Mouse (Mus musculus): Measurements from ENCODE around the gene Gm39566. TPM values are rescaled to one million over a fixed set of nuclear protein-coding genes. Genes with fewer than 3 reads are reported as not detected.
"Not testable (repeated sequence)": the region's sequence is repeated elsewhere in the genome, so short reads cannot be mapped to it uniquely, and the experiment has no call there.

Gene Gm39566
- polyA plus RNA-seq (2012; rRNA removed): not detected in 2 replicates

DNA sequence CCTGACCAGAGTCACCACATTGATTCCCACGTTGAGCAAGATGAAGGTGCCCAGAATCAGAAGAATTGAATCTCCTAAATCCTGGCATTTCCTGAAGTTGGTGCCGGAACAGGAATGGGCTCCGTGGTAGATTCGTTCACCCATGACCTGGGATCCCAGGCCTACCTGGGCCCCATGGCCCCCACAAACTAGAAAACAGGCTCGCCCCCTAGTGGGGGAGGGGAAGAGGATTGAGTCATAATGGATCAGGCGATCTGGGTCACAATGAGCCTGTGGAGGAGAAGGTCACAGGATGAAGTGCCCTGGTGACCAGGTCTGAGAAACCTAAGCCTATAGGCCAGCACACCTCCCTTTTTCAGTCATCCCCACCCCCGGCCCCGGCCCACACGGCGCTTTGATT, at the start of gene Gm39566:
Gene Gm39566, minus strand, starts transcription at position 144 of the 400 bp plus-strand sequence.
- DNase-seq (ENCODE audit: low read depth, low spot score): no peak
- 78% methylated on average over 10 of the region's 10 CpGs for WGBS

DNA sequence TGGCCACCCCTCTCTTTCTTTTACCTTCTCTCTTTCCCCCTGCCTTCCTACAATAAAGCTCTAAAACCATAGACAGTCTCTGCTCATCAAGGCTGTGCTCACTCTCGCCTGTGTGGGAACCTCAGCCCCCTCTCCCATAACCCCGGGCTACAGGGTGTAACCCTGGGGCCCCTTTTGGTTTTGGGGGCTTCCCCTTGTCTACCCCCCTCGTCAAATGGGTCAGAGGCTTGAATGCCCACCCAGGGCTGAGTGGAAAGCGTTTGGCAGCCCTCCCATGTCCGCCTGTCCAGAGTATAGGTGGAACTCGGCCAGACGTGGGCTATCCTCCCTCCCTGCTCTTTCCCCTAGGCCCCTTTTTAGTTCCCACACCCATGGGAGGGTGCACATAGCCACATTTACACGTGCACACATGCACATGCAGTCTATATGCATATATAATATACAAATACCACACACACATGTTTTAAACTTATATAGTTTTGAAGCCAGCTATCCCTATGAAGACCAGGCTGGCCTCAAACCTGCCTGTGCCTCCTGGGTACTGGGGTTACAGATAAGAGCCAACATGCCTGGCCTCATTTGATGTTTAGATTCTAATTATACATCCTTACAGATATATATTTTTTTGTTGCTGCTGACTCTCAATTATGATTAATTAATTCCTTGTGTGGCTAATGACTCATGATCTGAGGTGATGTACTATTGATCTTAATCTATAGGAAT, 49.2 kb upstream of the Gm39566 start:
- DNase-seq (ENCODE audit: low read depth, low spot score): no peak
- WGBS: 48% methylated on average over 8 of the region's 8 CpGs

DNA sequence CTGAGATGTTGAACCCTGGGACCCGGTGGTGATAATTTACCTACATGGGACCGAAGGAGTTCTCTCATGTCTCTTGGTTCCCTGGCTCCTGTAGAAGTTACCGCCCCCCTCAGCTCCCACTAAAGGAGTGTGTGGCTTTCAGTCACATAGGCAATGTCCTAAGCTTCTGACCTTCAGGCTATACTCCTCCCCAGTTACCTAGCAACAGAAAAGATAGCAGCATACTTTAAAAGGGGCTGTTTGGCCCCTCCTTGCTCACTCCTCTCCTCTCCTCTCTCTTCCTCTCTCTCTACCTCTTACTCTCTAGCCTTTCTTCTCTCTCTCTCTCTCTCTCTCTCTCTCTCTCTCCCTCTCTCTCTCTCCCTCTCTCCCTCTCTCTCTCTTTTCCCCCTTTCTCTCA, 48.6 kb upstream of the Gm39566 start:
- DNase-seq (ENCODE audit: low read depth, low spot score): not testable (repeated sequence)
- 75% methylated on average over 3 of the region's 3 CpGs for WGBS

DNA sequence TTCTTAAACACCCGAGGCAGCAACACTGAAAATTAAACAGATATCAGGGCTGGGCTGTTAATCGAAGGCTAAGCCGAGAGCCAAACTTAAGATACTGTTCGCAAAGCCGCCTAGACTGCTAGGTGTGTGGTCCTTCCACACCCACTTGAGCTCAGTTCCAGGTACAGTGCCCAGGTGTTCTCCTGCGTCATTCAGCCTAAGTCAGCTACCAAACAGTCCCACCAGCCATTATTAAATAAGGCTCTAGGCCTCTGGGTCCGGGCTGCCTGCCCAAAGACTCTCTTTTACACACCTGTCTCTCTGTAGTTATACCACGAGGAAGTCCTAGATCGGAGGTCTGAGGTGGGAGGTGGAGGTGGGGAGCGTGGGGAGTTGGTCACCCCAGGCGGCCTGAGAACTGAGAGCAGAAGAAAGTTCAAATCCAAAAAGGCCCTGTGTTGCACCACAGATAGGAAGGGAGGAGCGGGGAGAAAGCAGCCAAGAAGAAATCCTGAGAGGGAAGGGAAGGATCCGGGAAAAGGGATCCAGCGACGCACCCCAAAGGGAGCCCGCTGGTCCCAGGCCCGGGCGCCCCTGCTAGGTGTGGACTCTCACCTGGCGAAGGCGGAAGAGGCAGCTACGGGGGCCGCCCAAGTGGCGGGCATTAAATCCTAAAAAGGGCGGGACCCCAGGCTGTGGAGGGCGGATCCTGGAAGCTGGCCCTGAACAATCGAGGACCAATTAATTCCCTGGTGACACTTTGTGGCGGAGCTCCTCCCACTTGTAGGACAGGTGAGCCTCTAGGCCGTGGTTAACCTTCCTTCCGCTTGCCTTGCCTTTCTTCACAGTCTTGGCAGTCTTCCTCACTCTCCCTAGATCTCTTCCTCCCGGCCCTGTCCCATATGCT, 43.3 kb upstream of the Gm39566 start, which contains the start of gene Tnk1:
Gene Tnk1, minus strand, starts transcription at position 618 of the 886 bp plus-strand sequence.
- 20% methylated on average over 30 of the region's 30 CpGs for WGBS
- peak; percentile 87 for DNase-seq (ENCODE audit: low read depth, low spot score)

DNA sequence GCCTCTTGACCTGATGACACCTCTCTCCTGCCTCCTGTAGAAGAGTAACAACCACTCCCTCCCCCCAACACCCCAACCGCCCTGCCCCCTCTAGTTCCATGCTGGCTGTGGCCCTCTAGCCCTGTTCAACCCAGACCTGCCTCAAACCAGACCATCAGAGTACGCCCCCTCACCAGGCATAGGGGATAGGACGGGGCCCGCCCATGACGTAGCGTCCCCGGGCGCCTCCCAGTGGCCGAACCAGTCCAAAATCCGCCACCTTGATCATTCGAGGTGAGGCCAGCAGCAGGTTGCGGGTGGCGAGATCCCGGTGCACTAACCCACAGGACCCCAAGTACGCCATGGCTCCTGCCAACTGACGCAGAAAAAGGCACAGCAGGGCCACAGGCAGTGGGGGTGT, 40.2 kb upstream of the Gm39566 start:
- no peak for DNase-seq (ENCODE audit: low read depth, low spot score)
- WGBS: 67% methylated on average over 16 of the region's 16 CpGs

DNA sequence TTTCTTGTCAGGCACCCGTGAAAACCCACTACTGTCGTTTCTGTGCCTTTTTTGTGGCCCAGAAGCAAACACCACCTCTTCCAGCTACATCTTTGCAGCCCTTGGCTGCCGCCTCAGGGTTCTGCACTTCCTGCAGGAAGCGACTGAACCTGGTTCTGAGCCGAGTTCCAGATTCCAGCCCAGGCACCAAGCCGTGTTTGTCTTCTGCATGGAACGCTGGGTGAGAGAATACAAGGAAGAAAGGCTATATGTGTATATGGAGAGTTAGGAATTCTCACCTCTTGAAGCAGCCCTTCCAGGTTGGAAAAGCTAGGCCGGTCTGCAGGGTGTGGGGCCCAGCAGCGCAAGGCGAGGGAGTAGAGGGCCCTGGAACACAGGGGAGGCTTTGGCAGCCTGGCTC, 39.6 kb upstream of the Gm39566 start:
- 74% methylated on average over 10 of the region's 10 CpGs for WGBS
- no peak for DNase-seq (ENCODE audit: low read depth, low spot score)

DNA sequence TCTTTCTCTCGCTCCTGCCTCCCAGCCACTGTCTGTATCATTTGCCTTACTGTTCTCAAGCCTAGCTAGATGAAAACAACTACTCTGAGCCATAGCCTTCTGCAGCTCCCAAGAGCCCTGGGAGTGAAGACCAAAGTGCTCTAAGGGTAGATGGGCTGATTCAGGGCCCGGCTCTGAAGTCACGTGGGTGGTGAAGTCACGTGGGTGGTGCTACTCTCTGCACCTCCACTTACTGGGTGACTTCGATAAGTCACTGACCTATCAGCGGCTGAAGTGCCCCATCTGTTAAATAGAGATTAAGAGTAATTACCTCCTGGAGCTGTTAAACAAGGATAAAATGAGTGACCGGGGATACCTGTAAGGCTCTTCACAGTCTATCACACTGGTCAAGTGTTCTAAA, 38.9 kb upstream of the Gm39566 start:
- DNase-seq (ENCODE audit: low read depth, low spot score): no peak
- 63% methylated on average over 7 of the region's 7 CpGs for WGBS

DNA sequence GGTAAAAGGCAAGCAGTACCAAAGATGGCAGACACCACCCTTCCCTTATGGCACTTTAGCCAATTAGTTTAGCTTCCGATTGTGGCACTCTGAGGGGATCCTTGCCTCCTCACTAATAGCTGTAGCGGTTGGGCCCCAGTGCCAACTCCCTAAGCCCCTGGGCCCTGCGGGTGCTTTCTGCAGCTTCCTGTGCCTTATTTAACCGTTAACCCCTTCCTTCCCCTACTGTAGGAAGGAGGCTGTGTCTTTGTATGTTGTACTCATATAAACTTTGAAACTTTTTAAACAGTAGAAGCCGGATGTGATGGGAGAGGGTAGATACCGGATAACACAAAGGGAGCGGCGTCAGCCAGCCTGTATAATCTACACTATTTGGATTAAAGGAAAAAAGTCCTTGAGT, 35.7 kb upstream of the Gm39566 start:
- 71% methylated on average over 8 of the region's 8 CpGs for WGBS

DNA sequence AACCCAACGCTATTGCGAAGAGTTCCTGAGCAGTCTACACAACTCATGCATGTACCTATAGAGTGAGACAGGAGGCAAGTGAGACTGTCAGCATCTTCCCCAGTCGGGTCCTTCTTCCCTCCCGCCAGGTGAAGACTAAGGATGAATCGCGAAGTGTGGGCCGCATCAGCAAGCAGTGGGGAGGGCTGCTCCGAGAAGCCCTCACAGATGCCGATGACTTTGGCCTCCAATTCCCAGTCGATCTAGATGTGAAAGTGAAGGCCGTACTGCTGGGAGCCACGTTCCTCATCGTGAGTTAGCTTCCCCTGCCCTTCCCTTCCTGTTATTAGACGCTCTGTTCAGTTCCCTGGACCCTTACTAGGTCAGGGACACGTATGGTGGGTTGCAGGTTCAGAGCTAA, 34.8 kb upstream of the Gm39566 start:
- WGBS: 87% methylated on average over 15 of the region's 15 CpGs
- no peak for DNase-seq (ENCODE audit: low read depth, low spot score)

More for the DNA sequence above, 35.7 kb upstream of the Gm39566 start:
- DNase-seq (ENCODE audit: low read depth, low spot score): no peak

DNA sequence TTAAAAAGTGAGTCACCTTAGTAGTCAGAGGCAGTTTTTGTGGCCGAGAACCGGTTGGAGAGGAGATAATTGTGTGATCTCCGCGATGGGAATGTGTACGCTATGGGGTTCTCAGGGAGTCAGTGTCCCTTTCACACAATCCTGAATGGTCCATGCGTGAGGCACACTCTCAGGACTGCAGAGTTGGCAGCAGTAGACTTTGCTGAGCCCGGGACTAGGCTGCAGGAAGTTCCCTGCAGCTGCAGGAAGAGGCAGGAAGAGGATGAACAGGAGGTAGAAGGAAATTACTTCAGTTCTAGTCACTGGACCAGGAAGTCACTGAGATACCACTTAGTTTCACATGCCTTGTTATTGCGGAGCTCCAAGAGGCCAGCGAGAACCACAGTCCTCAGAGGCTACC, 34.0 kb upstream of the Gm39566 start:
- WGBS: 70% methylated on average over 9 of the region's 9 CpGs
- no peak for DNase-seq (ENCODE audit: low read depth, low spot score)

DNA sequence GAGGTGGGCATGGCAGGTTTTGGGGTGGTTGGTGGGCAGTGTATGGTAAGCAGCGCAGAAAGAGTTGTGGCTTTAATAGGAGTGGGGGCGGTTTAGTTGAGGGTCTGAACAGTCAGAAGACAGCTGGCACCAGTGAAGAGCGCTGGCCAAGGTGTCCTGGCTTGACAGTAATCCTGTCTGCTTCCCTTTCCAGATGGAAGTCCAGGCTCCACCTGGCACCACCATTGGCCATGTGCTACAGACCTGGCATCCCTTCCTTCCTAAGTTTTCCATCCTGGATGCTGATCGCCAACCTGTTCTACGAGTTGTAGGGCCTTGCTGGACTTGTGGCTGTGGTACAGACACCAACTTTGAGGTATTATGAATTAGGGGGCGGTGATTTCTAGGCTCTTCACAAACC, 32.9 kb upstream of the Gm39566 start:
- DNase-seq (ENCODE audit: low read depth, low spot score): no peak
- WGBS: 91% methylated on average over 6 of the region's 6 CpGs

DNA sequence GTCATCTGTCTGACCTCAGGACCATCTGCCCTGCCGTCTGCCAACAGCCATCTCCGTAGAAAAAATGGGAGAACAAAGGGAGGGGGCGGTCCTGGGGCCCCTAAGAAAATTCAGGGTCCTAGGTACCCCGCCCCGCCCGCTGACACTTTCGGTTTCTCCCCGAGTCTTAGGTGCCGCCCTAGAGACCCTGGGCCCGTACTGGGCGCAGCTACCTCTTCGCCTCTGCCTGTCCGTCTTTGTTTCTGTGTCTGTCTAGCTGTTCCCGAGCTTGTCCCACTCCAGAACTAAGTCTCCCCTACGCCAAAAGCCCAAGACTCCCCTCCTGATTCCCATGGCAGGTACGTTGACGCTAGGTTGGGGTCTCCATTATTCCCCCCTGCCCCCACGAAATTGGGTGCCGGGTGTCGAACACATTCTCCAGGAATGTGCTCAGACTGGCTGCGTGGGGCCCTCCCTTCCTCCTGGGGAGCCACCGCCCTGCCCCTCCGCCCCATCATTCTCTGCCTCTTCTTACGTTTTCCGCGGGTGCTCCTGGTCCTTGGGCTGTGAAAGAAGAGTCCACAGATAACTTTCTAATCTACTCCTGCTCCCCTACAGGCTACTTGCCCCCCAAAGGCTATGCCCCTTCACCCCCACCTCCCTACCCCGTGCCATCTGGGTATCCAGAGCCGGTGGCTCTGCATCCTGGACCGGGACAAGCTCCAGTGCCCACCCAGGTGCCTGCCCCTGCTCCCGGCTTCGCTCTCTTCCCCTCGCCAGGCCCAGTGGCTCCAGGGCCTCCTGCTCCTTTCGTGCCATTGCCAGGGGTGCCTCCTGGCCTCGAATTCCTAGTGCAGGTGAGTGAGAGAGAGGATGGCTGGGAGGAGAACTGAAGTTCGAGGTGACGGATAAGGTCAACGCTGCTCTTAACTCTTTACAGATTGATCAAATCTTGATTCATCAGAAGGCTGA, 31.9 kb upstream of the Gm39566 start:
- no peak for DNase-seq (ENCODE audit: low read depth, low spot score)

DNA sequence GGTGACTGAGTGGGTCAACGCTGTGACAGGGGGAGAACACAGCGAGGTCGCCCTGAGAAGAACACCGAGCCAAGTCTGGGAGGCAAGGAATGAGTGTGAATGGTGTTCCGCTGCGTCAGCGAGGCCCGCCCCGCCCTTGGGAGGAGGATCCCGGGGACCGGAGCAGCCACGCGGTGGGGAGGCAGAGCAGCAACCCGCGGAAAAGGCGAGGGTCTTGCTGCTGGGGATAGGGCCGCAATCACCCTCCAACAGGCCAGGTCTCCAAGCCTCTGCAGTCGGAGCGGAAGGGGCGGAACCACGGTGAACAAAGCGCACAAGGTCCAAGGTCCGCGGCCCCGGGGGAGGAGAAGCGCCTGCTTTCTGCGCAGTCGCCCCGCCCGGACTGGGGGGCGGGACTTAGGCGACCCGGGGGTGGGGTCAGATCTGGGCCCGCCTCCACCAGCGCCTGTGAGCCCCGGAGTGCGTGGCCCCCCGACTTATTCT, 31.1 kb upstream of the Gm39566 start, which contains the start of gene Plscr3:
Gene Plscr3, plus strand, starts transcription at position 179 of the 483 bp plus-strand sequence.
- peak; percentile 86 for DNase-seq (ENCODE audit: low read depth, low spot score)
- WGBS: under 1% methylated on average over 38 of the region's 38 CpGs

More for the DNA sequence above, 31.9 kb upstream of the Gm39566 start:
- 8% methylated on average over 37 of the region's 37 CpGs for WGBS

DNA sequence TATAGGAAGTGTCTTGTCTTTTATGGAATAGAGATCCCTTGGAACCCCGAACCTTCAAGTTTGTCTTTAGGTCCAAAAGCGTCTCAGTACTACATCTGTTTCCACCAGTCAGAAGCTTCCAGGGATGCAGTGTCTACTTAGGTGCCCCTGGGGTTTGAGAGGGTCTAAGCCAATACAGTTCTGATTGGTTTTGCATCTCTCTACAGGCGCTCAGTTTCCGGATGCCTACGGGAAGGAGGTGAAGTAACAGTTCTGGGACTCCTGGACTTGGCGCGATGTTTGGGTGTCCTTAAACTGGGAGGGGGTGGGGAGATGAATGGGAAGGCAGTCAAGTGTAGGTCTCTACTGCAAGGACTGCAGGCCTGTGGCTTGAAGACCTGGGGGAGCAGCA, 23.6 kb upstream of the Gm39566 start:
- WGBS: under 1% methylated on average over 7 of the region's 7 CpGs

DNA sequence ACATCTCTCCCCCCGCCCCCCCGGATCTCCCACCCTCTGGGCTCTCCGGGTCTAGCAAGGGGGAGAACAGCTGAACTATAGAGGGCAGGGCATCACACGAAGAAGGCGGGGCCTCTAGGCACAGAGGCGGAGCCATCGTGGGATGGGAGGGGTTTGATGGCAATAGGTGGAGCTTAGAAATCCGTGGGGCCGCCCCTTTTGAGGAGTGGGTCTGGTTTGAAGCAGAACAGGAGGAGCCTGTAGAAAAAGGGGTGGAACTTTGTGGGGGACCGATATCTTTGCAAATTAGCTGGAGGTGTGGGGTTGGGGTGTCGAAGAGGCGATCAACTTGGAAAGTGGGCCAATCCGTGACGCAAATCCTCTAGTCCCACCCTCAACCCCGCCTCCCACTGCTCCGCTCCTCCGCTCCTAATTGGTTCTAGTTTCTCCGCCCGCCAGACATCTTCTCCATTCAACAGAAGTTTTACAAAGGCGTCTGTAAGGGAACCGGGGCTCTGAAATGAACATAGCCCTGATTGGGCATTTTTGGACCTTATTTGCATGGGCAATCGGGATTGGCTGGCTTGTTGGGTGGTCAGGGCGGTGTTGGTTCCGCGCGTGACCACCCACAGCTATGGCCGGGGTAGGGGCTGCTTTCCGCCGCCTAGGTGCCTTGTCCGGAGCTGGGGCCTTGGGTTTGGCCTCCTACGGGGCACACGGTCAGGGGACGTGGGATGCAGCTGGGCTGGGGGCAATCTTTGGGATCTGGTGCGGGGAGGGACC, 23.0 kb upstream of the Gm39566 start, which contains the start of gene Tmem256:
Gene Tmem256, plus strand, starts transcription at position 563 of the 762 bp plus-strand sequence.
- under 1% methylated on average over 34 of the region's 34 CpGs for WGBS
- DNase-seq (ENCODE audit: low read depth, low spot score): peak; percentile 91

More for the DNA sequence above, 23.6 kb upstream of the Gm39566 start:
- no peak for DNase-seq (ENCODE audit: low read depth, low spot score)

DNA sequence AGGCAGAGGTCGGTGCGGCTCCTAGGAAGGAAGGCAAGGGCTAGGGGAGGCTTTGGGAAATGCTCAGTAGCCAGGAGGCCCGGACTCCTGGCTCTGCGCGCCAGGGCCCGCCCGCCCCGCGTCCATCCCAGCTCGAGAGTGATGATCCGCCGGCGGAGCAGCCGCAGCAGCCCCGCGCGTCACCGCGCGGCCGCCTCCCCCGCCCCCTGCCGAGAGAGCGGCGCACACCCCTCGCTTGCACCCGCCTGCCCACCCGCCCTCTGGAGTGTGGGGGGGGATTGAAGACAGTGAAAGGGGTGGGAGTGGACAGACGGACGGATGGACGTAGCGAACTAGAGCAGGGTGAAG, 22.5 kb upstream of the Gm39566 start, which contains the start of gene Nlgn2:
Gene Nlgn2, minus strand, starts transcription at position 181 of the 348 bp plus-strand sequence.
- no peak for DNase-seq (ENCODE audit: low read depth, low spot score)
- under 1% methylated on average over 32 of the region's 32 CpGs for WGBS

DNA sequence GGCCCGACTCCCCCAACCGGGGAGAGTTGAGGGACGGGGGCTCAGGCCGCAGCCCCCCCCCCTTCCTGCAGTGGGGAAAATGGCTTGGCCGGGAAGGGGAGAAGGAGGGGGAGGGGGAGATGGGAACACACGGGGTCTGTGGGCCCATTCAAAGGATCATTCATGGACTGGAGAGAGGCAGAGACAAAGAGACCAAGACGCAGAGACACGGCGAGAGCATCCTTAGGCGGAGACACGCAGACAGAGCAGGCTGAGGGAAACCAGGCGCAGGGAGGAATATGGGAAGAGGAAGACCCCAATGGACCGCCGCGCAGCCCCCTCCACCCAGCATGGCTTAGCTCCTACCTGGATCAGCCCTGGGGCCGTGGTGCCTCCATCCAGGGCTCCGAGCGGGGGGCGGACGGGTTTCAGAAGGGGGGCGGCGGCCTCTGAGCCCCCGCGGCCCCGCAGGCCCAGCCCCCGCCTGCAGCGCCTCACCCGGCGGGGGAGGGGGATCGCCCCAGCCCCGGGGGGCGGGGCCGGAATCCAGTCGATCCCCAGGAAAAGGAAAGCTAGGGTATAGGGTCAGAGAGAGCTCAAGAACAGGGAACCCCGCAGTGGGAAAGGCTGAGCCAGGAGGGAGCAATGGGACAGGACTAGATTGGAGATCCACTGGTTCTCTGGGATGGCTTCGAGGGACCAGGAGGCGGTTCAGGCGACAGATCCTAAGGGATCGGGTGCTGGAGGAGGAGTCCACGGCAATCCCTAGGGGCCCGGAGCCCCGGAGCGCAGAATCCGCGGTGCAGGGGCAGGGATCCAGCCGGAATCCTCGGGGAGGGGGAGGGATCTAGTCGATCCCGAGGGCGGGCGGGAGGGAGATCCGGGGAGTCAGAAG, 21.8 kb upstream of the Gm39566 start:
- DNase-seq (ENCODE audit: low read depth, low spot score): no peak
- 5% methylated on average over 50 of the region's 52 CpGs for WGBS

DNA sequence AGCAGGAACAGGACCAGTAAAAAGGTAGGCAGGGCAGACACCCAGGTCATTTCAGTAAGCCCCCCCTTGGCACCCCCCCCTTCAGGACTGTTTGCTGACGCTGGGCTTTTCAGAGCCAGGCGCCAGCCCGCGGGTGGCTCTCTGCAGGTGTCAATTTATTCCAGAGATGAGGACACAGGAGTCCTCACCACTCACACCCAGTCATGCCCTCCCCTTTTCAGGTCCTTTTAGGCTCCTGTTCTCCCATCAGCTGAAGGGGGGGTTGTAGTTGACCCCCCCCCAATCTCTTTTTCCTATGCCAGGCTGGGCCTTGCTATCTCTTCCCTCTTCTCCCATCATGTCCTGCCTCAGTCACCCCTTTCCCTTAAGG, 20.9 kb upstream of the Gm39566 start:
- 22% methylated on average over 4 of the region's 4 CpGs for WGBS
- DNase-seq (ENCODE audit: low read depth, low spot score): no peak

All from large intestine, adult 2 months (tissue).